Mouse (Mus musculus): ENCODE measurements around the gene Zfp981. TPM values are rescaled to one million over a fixed set of nuclear protein-coding genes. Genes with fewer than 3 reads are reported as not detected.
"Not testable (repeated sequence)": the region's sequence is repeated elsewhere in the genome, so short reads cannot be mapped to it uniquely, and the experiment has no call there.

The Zfp981 gene
- polyA plus RNA-seq (2012), result not detected in 2 replicates

DNA sequence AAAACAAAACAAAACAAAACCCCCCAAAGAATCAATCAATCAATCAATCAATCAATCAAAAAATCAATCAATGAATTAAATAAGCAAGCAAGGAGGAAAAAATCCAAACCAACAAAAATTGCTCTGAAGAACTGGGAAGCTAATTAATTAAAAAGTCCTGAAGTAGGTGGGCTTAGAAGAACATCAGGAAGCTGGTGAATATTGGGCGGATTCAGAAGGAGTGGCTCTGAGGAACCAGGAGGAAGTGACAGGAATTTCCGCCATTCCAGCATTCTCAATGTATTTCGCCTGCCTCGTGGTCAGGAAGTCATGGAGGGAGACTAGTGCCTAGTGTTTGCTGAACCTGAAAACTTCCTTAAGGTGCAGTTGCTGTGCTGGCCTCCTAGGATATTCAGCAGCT, at the start of gene Zfp981:
TSS of gene Zfp981 (plus strand) at position 301 of the 400 bp plus-strand sequence.
- not testable (repeated sequence) for TF ChIP-seq GATA1 (IDR thresholded peaks at IDR 0.05; ENCODE audit: low read length)

DNA sequence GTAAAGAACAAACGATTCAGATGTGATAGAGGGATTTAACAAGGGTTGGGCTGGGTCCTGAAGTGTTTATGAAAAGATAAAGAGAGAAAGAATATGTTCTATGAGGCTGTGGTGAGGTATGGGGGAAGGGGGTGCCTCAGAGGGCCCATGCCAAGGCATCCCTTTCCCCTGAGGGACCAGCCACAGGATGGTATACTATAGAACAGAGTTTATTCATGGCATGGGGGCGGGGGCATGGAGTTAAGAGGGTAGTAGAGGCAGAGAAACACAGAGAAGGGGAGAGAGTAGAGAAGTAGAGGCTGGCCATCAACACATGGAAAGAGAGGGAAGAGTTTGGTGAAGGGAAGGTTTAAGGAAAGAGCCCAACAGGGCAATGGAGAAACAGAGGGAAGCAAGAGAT, 46.9 kb upstream of the Zfp981 start:
- TF ChIP-seq GATA1 (IDR thresholded peaks at IDR 0.05; ENCODE audit: low read length), result no peak

DNA sequence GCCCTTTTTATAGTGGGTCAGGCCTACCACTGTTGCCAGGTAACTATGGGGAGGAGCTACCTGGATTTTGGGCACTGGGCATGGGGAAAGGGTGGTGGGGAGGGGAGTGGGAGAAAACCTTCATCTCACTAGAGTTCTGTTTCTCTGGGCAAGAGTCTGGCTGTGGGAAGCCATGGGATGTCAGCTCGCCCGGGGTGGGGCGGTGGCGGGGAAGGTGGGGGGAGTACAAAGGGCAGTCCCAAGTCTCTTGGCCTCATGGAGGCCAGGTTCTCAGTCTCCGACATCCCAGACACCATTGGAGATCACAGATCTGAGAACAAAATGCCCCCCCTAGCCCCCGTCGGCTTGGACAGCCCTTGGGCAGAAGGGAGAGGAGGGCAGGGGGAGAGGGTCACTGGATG, 46.5 kb upstream of the Zfp981 start:
- TF ChIP-seq GATA1 (IDR thresholded peaks at IDR 0.05; ENCODE audit: low read length), result no peak

DNA sequence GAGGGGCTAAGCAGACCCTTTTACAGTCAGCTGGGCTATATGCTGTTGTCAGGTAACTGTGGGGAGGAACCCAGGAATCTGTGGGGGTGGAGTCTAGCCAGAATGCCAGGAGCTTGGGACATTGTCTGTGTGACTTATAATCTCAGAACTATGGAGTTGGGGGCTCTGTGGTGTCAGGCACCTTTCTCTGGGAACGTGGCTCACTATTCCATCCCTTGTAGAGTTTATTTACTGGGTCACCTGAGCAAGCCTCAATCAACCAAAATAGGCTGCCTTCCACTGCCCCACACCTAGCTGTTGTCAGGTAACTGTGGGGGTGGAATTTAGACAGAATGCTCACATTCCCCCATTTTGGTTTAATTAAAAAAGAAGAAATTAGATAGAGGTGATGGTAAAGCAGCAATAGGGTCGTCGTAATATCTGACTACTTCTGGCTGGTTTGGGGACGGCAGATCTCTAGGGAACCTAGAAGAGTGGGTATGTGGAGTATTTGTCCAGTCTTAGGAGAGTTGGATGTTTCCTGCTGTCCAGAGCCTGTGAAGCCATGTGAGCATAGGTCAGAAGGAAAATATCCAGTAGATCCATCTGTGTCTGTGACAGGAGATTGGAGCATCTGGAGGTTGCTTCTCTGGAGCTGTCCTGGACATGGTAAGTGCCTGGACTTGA, 45.6 kb upstream of the Zfp981 start:
- no peak for TF ChIP-seq GATA1 (IDR thresholded peaks at IDR 0.05; ENCODE audit: low read length)

DNA sequence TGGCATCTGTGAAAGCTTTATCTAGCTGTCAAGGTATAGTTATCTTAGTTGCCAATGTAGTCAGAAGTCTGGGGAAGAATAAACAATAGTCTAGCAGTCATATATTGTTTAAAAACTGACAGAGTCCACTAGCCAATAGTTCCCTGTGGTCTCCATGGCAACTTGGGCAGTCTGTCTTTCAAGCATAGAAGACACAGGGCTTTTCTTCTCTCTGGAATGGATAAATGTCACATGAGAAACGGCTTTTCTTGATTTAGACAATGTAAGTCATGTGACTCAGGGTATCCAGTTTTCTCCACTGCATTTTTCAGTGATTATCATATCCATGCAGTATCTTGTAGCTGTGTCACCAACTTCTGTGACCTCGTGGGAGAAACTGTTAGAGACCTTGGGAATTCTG, 44.7 kb upstream of the Zfp981 start:
- no peak for TF ChIP-seq GATA1 (IDR thresholded peaks at IDR 0.05; ENCODE audit: low read length)

DNA sequence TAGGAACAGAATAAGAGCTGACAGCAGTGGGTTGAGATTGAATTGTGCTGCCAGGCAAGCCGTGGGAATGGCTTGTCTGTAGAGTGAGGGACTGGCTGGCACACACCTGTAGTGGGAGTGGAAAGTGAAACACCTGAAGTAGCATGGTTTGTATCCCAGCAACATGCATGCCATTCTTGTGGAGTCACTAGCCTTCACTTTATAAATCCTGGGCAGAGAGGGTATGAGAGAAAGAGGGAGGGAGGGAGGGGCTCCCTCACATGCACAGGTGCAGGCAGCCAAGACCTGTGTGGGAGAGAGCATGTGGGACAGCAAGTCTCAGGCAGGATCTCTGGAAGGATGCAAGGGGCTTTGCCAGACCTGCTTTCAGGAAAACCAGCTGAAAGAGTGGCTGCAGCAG, 44.1 kb upstream of the Zfp981 start:
- no peak for TF ChIP-seq GATA1 (IDR thresholded peaks at IDR 0.05; ENCODE audit: low read length)

DNA sequence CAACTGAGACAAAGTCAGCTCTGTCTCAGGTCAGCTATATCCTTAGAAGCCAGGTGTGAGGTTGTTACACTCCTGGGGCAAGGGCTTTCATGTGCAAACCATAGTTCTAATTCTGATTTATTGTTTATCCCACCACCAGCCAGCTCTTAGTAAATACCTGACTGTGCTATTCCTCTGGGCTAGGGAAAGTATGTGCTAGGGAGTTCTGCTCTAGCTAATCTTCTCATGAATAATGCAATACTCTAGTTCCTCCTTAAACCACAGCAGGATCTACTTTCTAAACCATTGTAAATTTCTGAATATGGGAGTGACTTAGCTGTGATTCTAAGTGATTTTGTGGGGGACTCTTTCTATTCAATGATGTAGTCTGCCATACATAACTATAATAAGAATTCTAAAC, 9.4 kb upstream of the Zfp981 start:
- TF ChIP-seq GATA1 (IDR thresholded peaks at IDR 0.05; ENCODE audit: low read length), result no peak

DNA sequence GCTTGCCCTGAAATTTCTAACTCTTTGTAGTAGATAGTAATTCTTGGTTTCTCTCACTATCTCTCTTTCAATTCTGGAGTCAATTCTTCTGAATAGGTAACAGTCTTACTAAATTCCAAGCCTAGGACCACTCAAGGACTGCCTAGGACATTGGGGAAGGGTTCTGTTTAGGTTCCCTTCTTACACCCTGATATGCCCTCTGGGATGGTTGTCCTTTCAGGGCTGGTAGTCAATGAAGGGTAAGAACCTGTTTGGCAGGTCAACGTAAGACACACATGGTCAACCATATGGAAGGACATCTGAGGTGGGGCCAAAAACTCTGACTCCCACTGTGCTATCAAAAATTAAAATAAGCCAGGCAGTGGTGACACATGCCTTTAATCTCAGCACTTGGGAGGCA, 9.0 kb upstream of the Zfp981 start:
- TF ChIP-seq GATA1 (IDR thresholded peaks at IDR 0.05; ENCODE audit: low read length), result no peak

DNA sequence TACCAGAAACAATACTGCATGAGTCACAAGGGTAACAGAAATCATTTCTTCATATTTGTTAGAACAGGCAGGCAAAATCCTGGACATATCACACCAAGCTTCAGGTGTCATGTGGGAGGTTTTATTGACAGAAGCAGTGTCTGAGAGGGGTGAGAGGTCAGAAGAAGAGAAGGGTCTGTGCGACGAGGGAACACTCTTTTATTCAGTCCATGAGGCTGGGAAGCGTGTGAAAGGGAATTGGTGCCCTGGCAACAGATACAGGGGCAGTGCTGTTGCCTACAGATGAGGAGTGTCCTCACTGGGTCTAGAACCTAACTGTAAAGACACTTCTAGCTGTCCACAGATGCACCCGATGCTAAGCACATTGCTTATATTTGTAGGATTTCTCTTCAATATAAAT, 6.8 kb upstream of the Zfp981 start:
- TF ChIP-seq GATA1 (IDR thresholded peaks at IDR 0.05; ENCODE audit: low read length), result peak; percentile 1

DNA sequence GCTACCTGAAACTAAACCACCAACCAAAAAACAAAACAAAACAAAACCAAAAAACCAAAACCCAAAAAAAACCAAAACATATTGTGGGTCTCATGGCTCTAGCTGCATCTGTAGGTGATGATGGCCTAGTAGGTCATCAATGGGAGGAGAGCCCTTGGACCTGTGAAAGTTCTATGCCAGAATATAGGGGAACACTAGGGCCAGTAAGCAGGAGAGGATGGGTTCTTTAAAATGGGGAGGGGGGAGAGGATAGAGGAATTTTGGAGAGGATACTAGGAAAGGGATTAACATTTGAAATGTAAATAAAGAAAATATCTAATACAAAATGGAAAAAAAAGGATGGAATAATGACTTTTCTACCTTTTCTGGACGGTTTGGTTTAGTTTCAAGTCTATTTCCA, 14.6 kb downstream of the Zfp981 start:
- no peak for TF ChIP-seq GATA1 (IDR thresholded peaks at IDR 0.05; ENCODE audit: low read length)

DNA sequence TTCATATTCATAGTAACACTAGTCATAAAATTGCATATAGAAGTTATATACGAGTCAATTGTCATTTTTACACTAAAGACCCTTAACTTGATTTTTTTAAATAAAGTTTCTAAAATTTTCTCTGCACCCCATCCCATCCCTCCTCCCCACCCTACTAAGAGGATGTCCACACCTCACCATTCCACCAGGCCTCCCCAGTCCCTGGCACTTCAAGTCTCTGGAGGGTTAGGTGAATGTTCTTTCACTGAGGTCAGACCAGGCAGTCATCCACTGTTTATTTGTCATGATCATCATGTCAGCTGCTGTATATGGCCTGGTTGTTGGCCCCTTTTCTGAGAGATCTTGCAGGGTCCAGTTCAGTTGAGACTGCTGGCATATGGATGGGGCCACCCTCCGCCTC, 18.9 kb downstream of the Zfp981 start:
- no peak for TF ChIP-seq GATA1 (IDR thresholded peaks at IDR 0.05; ENCODE audit: low read length)

DNA sequence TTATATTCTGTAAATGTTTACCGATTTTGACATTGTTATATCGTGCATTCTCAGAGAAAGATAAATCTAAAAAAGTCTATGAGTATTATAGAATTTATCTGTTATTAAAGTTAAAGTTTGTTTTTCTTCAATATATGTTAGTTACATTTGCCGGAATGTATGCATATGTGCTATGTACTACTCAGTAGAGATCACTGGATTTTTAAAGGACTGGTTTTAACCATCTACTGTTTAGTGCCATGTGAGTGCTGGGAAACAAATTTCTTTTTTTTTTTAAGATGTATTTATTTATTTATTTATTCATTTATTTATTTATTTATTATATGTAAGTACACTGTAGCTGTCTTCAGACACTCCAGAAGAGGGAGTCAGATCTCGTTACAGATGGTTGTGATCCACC, 32.7 kb downstream of the Zfp981 start:
- no peak for TF ChIP-seq GATA1 (IDR thresholded peaks at IDR 0.05; ENCODE audit: low read length)

DNA sequence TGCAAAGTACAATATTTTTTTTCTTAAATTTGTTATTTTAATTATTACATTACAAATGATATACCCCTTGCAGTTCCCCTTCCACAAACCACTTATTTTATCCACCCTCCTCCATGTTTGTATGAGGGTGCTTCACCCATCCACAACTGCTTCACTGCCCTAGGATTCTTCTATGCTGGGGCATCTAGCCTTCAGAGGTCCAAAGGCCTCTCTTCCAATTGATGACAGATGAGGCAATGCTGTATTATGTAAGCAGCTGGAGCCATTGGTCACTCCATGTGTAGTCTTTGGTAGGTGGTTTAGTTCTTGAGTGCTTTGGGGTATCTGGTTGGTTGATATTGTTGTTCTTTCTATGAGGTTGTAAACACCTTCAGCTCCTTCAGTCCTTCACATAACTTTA, 34.1 kb downstream of the Zfp981 start:
- no peak for TF ChIP-seq GATA1 (IDR thresholded peaks at IDR 0.05; ENCODE audit: low read length)

Other genes with a start within 250 kb of the Zfp981 start
- 0.12 and 0.38 TPM in 2 replicates for gene Zfp992, start 53.0 kb upstream of the Zfp981 start, polyA plus RNA-seq (2012)
- gene Zfp993, start 108.9 kb downstream of the Zfp981 start, polyA plus RNA-seq (2012), result not detected in 2 replicates

Measured in G1E-ER4 (cell line).